Comparison of ENCODE assay signal across 23 mouse cellular contexts in the genomic region with DNA sequence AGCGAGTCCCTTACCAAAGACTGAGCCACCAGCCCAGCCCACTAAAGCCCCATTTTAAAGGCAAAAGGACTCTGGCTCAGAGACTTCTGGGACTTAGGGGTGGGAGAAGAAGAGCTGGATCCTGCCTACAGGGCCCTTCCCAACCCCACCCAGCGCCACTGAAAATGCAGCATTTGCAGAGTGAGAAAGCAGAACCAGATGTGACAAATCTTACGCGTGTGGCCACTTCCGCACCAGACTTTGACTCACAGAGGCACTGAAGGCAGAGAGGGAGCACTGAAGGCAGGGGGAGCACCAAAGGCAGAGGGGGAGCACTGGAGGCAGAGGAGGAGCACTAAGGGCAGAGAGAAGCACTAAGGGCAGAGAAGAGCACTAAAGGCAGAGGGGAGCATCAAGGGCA. TPM values are rescaled to one million over a fixed set of nuclear protein-coding genes. Genes with fewer than 3 reads are reported as not detected.
DNase-seq lines count a peak whose midpoint lies in the region; ATAC-seq lines count a peak whose summit lies in the region.
"Had no signal": no experiment of that assay in that cellular context is flagged by ENCODE, and none has a peak within 500 bp of the region (broad histone marks: within the 10 kb centered on the region; RNA-seq: fewer than 3 reads in every experiment).

No protein-coding gene starts in this region.

- peak; percentile 67; the same call in 1 of the 2 replicates for ATAC-seq in common myeloid progenitor, adult 5-6 weeks (replicated peaks; ENCODE audit: low read depth, poor library complexity, severe bottlenecking)
- ATAC-seq in hematopoietic stem cell, adult 5-6 weeks (replicated peaks in 1 of 2; ENCODE audit: insufficient read depth in 1 of 2, low FRiP score in 2 of 2, low TSS enrichment in 1 of 2, low read depth in 1 of 2, poor library complexity in 2 of 2, severe bottlenecking in 2 of 2): peak; percentile 56 to 57; a peak in 3 of 4 replicates
- ATAC-seq: activated CD4-positive, CD25-positive, alpha-beta regulatory T cell, adult 4 months; forebrain, embryonic 13.5 days; forebrain, embryonic 16.5 days; hindbrain, postnatal 0 days; inflammation-experienced regulatory T-cells, adult 6 months; intestine, embryonic 16.5 days had no signal

- DNase-seq in 416B (ENCODE audit: low read depth): peak; percentile 18
- peak; percentile 38 to 62 for DNase-seq in natural killer cell, adult 2 months (ENCODE audit: low spot score in 2 of 2)
- DNase-seq in layer of hippocampus, postnatal 36 days: no peak
- DNase-seq in adrenal gland, adult (ENCODE audit: inconsistent age in 2 of 2, low spot score in 1 of 2): no peak
- DNase-seq: adrenal gland, postnatal 10 days; adrenal gland, postnatal 36 days; cerebellum, adult 18-20 months; cerebellum, adult 9-10 months; cerebellum, postnatal 14 days; gastrocnemius, postnatal 10 days; gastrocnemius, postnatal 36 days; heart, adult 11 months had no signal

RNA-seq across cellular contexts. Expression of a gene that starts 5.9 kb away (rescaled TPM):
- 0.14 TPM in 1 of 2 replicates, not detected in the other for total RNA-seq in common myeloid progenitor, adult 5-6 weeks (2017)
- total RNA-seq in hematopoietic stem cell, adult 5-6 weeks (2017): 0.10 and 0.19 TPM in 2 replicates
- 1 to 10 TPM; 1.8 TPM for total RNA-seq in layer of hippocampus, postnatal 36 days (2021)

RNA-seq across cellular contexts. Expression of a gene that starts 30.3 kb away (rescaled TPM):
- total RNA-seq in common myeloid progenitor, adult 5-6 weeks (2017): not detected in 2 replicates
- total RNA-seq in hematopoietic stem cell, adult 5-6 weeks (2017): 0.31 and 1.0 TPM in 2 replicates
- not detected for total RNA-seq in layer of hippocampus, postnatal 36 days (2021)
- total RNA-seq: ES-E14; gastrocnemius, adult 18-20 months; gastrocnemius, postnatal 10 days; gastrocnemius, postnatal 36 days; heart, postnatal 25 days; hindbrain, postnatal 0 days had no signal

Comparison
In these comparisons a context has a peak if more than half of its experiments do, and no peak if none do; other contexts are left out.
1. DNase-seq: peak in 416B (single experiment) and natural killer cell, adult 2 months (2 of 2); none in layer of hippocampus, postnatal 36 days (0 of 2) and adrenal gland, adult (0 of 2).